Mouse (Mus musculus): ENCODE measurements around the gene Elf2.

DNA sequence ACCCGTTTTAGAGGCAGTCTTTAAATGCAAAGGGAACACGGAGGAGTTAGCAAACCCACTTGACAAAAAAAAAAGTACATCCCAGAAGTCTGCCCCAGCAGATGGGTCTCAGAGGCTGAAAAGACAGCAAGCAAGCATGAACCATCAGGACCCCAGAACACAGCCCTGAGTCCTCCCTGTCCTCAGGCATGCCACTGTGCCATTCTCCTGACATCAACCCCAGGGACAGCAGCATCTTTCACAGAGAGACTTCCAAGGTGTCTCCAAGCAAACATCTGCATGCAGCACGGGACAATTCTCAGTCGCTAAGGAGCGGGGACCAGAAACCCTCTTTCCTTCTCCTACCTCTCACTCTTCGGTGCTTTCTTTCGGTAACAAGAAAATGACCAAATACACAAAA lies 18.1 kb downstream of the Elf2 start:
- no peak for TF ChIP-seq POLR2A (IDR thresholded peaks at IDR 0.05; ENCODE audit: low read depth, low read length)
- TF ChIP-seq CTCF (IDR thresholded peaks at IDR 0.05; ENCODE audit: extremely low read depth, insufficient read length, insufficient replicate concordance, low read depth, low read length), result no peak
